ENCODE assay signal across 1 mouse cellular context in genomic region chr10:81538321-81539048, GRCm38 (mm10).
TF ChIP-seq lines count a peak whose summit lies in the region.

No protein-coding gene starts in this region.

TF ChIP-seq in CH12.LX, 34 proteins besides CTCF, POLR2A, EP300 and RAD21:
- TF ChIP-seq SIN3A (IDR thresholded peaks at IDR 0.05; ENCODE audit: low read length) (0 out of 2 replicates have a peak, but pooled peaks have one; percentile 32), BHLHE40 (IDR thresholded peaks at IDR 0.05; ENCODE audit: low read depth, low read length) (peak; percentile 50), MXI1 (IDR thresholded peaks at IDR 0.05; ENCODE audit: low read depth, low read length) (peak; percentile 56; the same call in 1 of the 2 replicates), IRF4 (IDR thresholded peaks at IDR 0.05; ENCODE audit: low read depth, low read length) (peak; percentile 16; the same call in 1 of the 2 replicates), MAX (IDR thresholded peaks at IDR 0.05; ENCODE audit: low read length) (peak; percentile 23; the same call in 1 of the 2 replicates), GABPA (IDR thresholded peaks at IDR 0.05; ENCODE audit: insufficient replicate concordance, low read depth, low read length) (no peak), ZKSCAN1 (IDR thresholded peaks at IDR 0.05; ENCODE audit: borderline replicate concordance, low read depth, low read length) (no peak), TCF12 (IDR thresholded peaks at IDR 0.05; ENCODE audit: low read depth, low read length) (peak; percentile 76), UBTF (IDR thresholded peaks at IDR 0.05; ENCODE audit: low read depth, low read length) (no peak), ETS1 (conservative IDR thresholded peaks at IDR 0.05; ENCODE audit: low read depth, low read length) (peak; percentile 45; the same call in 1 of the 2 replicates)
